Mouse (Mus musculus): Measurements from ENCODE around the gene Mettl24.

The Mettl24 gene

GRCm38 (mm10) chr10:40684326-40684725 is 1.2 kb downstream of the Mettl24 start:
- no peak for DNase-seq (ENCODE audit: low read depth, low spot score)

- DNase-seq (ENCODE audit: low read depth, low spot score) = no peak
Measured at GRCm38 (mm10) chr10:40685641-40686040, 2.6 kb downstream of the Mettl24 start.

GRCm38 (mm10) chr10:40686976-40687375 is 3.9 kb downstream of the Mettl24 start:
- no peak for DNase-seq (ENCODE audit: low read depth, low spot score)

GRCm38 (mm10) chr10:40687407-40687806 is 4.3 kb downstream of the Mettl24 start:
- no peak for DNase-seq (ENCODE audit: low read depth, low spot score)

- DNase-seq (ENCODE audit: low read depth, low spot score) = no peak
Measured at GRCm38 (mm10) chr10:40688266-40688665, 5.2 kb downstream of the Mettl24 start.

GRCm38 (mm10) chr10:40688873-40689272 is 5.8 kb downstream of the Mettl24 start:
- no peak for DNase-seq (ENCODE audit: low read depth, low spot score)

GRCm38 (mm10) chr10:40698652-40699051 is 15.6 kb downstream of the Mettl24 start:
- no peak for DNase-seq (ENCODE audit: low read depth, low spot score)

- no peak for DNase-seq (ENCODE audit: low read depth, low spot score)
Measured at GRCm38 (mm10) chr10:40711127-40711526, 28.0 kb downstream of the Mettl24 start.

- no peak for DNase-seq (ENCODE audit: low read depth, low spot score)
Measured at GRCm38 (mm10) chr10:40713018-40713608, 30.0 kb downstream of the Mettl24 start.

- DNase-seq (ENCODE audit: low read depth, low spot score) = no peak
Measured at GRCm38 (mm10) chr10:40713829-40714228, 30.7 kb downstream of the Mettl24 start.

- DNase-seq (ENCODE audit: low read depth, low spot score) = no peak
Measured at GRCm38 (mm10) chr10:40715151-40715550, 32.1 kb downstream of the Mettl24 start.

- no peak for DNase-seq (ENCODE audit: low read depth, low spot score)
Measured at GRCm38 (mm10) chr10:40716296-40716695, 33.2 kb downstream of the Mettl24 start.

- DNase-seq (ENCODE audit: low read depth, low spot score) = no peak
Measured at GRCm38 (mm10) chr10:40716713-40717112, 33.6 kb downstream of the Mettl24 start.

GRCm38 (mm10) chr10:40718362-40718761 is 35.3 kb downstream of the Mettl24 start:
- no peak for DNase-seq (ENCODE audit: low read depth, low spot score)

- no peak for DNase-seq (ENCODE audit: low read depth, low spot score)
Measured at GRCm38 (mm10) chr10:40719062-40719461, 36.0 kb downstream of the Mettl24 start.

- DNase-seq (ENCODE audit: low read depth, low spot score) = no peak
Measured at GRCm38 (mm10) chr10:40720883-40721282, 37.8 kb downstream of the Mettl24 start.

GRCm38 (mm10) chr10:40724342-40724741 is 41.3 kb downstream of the Mettl24 start:
- no peak for DNase-seq (ENCODE audit: low read depth, low spot score)

- DNase-seq (ENCODE audit: low read depth, low spot score) = no peak
Measured at GRCm38 (mm10) chr10:40725066-40725465, 42.0 kb downstream of the Mettl24 start.

- DNase-seq (ENCODE audit: low read depth, low spot score) = no peak
Measured at GRCm38 (mm10) chr10:40725471-40725870, 42.4 kb downstream of the Mettl24 start.

- no peak for DNase-seq (ENCODE audit: low read depth, low spot score)
Measured at GRCm38 (mm10) chr10:40726288-40726902, 43.3 kb downstream of the Mettl24 start.

- no peak for DNase-seq (ENCODE audit: low read depth, low spot score)
Measured at GRCm38 (mm10) chr10:40726989-40727388, 43.9 kb downstream of the Mettl24 start.

- DNase-seq (ENCODE audit: low read depth, low spot score) = no peak
Measured at GRCm38 (mm10) chr10:40730200-40730599, 47.1 kb downstream of the Mettl24 start.

GRCm38 (mm10) chr10:40733291-40733690 is 50.2 kb downstream of the Mettl24 start:
- no peak for DNase-seq (ENCODE audit: low read depth, low spot score)

- no peak for DNase-seq (ENCODE audit: low read depth, low spot score)
Measured at GRCm38 (mm10) chr10:40736172-40736571, 53.1 kb downstream of the Mettl24 start.
